Mouse (Mus musculus) heart, postnatal 14 days (tissue): ENCODE measurements around the gene Tnk2. TPM values are rescaled to one million over a fixed set of nuclear protein-coding genes. Genes with fewer than 3 reads are reported as not detected.

ENCODE experiments used
- DNase-seq, 2 experiments: peaks; one replicate each; pipeline ENCODE4 v3.0.0; 2021 to 2022
- intact Hi-C: fragments of 180-260 bp; cut with DNase I; formaldehyde crosslinking; loops from one replicate; pipeline ENCODE4 v1.15.1; 2025
- total RNA-seq, 2 experiments: library from RNA; stranded (reverse); gene quantifications; 2 replicates each; pipeline ENCODE4 v1.2.3; 2021

The Tnk2 gene
- total RNA-seq, 2 experiments from 2014 or later = 24.1 to 26.7 TPM

DNA sequence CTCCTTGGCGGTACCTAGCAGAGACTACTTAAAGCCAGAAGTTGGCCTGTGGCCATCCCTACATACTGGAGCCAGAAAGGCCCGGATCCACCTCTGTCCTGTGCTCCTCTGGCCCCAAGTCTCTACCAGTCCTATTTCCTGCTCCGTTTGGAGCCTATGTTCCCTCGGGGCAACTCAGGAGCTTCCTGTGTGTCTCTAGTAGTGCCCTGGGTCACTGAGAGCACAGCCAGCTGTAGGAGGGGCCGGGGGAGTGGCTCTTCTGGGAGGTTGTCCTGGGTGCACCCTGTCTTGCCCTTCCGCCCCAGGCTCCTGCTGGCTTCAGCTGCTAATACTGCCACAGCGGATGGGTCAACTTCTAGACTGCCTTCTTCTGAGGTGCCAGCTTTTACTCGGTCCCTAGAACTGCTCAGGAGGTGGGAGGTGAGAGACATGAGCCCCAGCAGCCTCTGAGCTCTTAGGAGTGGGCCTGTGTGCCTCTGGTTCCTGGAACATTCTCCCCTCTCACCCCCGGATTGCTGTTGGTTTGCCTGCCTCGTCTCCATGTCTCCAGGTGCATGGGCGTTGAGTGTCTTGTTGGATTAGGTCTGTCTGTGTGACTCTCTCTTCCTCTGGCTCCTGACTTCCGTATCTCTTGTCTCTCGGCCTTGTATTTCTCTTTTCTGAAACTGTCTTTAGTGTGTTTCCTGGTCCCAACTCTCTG lies 29.3 kb downstream of the Tnk2 start:
- DNase-seq = peak in 1 of 2 experiments; percentile 34
- intact Hi-C loops = no loop called here

GRCm38 (mm10) chr16:32674121-32674740 lies 30.6 kb downstream of the Tnk2 start:
- DNase-seq = no peak
- intact Hi-C loops = no loop called here

DNA sequence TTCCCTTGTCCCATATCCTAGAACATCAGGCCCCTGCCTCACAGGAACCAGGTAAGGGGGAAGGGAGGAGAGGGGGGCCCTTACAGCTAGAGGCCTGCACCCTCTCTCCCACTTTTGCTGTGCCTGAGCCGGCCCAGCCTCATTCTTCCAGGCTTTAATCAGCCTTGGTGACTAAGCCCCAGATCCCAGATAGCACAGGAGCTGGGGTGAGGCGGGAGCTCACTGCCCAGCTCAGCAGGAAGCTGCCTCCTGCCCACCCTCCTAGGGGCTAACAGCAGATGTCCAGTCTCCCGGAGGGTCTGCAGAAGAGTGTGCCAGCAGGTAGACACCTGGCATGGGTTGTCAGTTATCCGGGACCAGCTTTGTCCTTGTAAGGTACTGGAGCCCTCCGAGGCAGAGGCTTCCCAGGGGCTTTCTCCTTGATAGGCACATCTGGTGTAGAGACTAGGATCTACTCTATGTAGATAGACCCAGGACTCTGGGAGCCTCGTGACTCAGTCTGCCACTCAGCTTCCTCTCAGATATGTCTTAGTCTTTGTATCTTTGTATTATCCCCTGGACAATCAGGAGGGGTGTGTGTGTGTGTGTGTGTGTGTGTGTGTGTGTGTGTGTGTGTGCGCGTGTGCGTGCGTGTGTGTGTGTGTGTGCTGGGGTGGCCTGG lies 33.5 kb downstream of the Tnk2 start:
- intact Hi-C loops = no loop called here
- DNase-seq = no peak

DNA sequence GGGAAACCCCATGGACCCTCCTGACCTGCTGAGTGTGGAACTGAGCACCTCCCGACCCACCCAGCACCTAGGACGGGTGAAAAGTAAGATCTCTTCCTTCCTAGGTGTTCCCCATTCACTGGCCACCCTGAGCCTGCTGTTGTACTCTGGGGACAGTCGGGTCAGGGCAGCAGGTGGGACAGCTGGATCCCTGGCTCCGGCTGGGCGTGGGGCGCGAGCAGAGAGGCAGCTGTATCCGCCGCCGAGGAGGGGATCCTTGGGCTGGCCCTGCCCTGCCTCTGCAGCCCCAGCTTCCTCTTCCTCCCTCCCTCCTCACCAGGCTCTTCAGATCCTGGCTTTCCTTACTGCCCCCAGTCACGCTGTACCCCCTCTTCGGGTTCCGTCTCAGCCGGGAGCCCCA lies 34.2 kb downstream of the Tnk2 start:
- intact Hi-C loops = no loop called here
- DNase-seq = no peak

DNA sequence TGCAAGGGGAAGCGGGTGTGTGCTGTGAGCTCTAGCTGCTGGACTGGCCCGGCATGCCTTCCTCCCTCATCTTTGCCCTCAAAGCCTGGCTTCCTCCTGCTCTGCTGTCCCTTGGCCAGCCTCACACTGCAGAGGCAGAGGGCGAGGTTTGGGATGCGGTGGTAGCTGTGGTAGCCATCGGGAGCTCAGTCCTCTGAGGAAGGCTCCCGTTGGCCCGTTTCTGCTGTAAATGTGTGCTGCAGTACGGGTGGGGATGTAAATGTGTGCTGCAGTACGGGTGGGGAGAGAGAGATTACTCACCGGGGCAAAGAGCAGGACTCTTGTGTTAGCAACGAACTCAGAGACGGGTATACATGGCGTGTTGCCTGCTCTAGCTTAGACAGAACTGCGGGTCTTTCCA lies 35.1 kb downstream of the Tnk2 start:
- DNase-seq = no peak
- intact Hi-C loops = no loop called here

DNA sequence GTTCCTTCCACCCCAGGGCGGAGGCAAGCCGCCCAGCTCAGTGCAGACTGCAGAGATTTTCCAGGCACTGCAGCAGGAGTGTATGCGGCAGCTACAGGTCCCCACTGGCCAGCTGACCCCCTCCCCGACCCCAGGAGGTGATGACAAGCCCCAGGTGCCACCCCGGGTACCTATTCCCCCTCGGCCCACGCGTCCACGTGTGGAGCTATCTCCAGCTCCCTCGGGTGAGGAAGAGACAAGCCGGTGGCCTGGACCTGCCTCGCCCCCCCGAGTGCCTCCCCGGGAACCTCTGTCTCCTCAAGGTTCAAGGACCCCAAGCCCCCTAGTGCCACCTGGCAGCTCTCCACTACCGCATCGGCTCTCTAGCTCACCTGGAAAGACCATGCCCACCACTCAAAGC lies 36.3 kb downstream of the Tnk2 start:
- no peak for DNase-seq
- intact Hi-C loops = no loop called here

DNA sequence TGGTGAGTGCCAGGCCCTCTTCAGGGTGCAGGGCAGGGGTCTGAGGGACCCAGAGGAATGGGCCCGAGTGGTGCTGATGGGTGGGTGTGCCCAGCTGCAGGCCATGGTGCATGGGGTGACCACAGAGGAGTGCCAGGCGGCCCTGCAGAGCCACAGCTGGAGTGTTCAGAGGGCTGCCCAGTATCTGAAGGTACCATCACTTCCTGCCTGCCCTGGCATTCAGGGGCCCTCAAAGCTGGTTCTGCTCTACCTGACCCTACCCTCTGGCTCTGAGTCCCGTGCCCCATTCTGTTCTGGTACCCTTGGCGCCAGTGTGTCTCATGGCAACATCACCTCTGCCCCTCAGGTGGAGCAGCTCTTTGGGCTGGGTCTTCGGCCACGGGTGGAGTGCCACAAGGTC lies 37.1 kb downstream of the Tnk2 start:
- intact Hi-C loops = no loop called here
- DNase-seq = no peak

- peak; percentile 78 to 91 for DNase-seq
- intact Hi-C loops = loop anchor here (1.0 to 2.0 kb wide), 3 partner anchors 23 to 175 kb away; no protein-coding TSS in a partner anchor
These were observed 38.5 kb downstream of the Tnk2 start for GRCm38 (mm10) chr16:32682194-32682593.

DNA sequence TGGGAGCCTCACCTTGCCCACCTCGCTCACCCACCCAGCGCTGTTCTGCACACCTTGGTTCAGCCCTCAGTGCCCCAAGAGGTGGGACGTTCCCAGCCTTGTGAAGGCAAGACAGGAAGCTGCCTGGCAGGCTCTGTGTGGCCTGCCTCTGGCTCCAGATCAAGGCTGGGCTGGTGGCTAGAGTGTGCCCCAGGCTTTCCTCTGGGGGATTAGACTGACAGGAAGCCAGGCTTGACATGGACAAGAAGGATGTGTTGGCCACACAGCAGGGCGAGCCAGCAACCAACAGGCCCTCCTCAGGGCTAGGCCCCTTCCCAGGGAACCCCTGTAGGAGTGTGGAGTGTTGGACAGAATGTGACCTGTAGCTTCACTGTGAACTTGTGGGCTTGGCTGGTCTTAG lies 39.2 kb downstream of the Tnk2 start:
- intact Hi-C loops = loop anchor here (1.0 to 2.0 kb wide), 3 partner anchors 24 to 176 kb away; no protein-coding TSS in a partner anchor
- DNase-seq = no peak

GRCm38 (mm10) chr16:32683343-32683742 lies 39.7 kb downstream of the Tnk2 start:
- intact Hi-C loops = loop anchor here (2.0 kb wide), 2 partner anchors 45 to 177 kb away; no protein-coding TSS in a partner anchor
- peak in 1 of 2 experiments; percentile 67 for DNase-seq

DNA sequence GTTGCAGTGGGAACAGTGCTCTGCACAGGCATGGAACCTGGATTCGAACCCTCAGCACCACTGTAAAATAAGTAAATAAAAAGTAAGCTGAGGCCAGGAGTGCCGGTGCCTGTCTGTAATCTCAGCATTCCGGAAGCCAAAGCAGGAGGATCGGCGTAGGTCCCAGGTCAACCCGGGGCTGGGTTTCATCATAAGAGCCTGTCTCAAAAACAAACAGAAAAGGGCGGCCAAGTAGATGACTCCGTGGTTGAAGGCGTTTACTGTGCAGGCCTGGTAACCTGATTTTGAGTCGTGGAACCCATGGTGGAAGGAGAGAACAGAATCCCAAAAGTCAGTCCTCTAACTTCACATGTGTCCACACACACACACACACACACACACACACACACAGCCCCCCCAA lies 41.7 kb downstream of the Tnk2 start:
- intact Hi-C loops = no loop called here
- no peak for DNase-seq

GRCm38 (mm10) chr16:32685998-32686397 lies 42.3 kb downstream of the Tnk2 start:
- intact Hi-C loops = no loop called here
- DNase-seq = no peak

- no peak for DNase-seq
- intact Hi-C loops = no loop called here
These were observed 43.5 kb downstream of the Tnk2 start for GRCm38 (mm10) chr16:32687221-32687620.

DNA sequence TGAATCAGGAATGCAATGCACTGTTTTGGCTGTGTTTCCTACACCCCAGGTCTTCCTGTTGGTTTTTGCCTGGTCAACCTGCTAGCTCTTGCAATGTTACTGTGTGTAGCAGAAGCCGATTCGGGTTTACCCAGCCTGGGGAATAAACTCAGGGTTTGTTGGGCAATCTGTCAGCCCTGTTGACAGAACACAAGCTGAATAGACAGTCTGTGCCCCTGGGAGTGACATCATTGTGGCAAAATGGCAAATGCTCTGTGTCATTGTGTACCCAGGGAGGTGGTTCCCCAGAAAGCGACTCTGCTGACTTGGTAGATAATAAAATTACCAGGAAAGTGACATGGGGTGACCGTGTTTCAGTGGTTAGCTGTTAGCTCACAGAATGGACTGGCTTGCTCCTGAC lies 45.1 kb downstream of the Tnk2 start:
- no peak for DNase-seq
- intact Hi-C loops = no loop called here

DNA sequence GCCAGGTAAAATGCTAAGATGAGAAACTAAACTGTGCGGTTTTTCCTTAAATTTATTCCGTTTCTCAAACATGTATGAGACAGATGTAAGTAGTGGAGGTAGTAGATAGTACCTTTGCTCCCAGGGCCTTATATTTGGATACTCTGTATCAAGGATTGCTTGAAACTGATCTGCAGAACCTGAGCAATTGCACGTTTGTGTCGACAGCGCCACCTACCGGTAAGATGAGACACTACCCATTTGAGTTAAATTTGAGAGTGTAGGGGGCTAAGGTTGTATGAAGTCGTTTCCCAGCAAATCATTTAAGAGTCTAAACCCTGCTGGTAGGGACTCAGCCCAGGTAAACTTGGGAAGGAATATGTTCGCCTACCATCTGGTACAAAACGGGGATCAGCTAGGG lies 45.8 kb downstream of the Tnk2 start:
- peak; percentile 67 to 84 for DNase-seq
- intact Hi-C loops = no loop called here

DNA sequence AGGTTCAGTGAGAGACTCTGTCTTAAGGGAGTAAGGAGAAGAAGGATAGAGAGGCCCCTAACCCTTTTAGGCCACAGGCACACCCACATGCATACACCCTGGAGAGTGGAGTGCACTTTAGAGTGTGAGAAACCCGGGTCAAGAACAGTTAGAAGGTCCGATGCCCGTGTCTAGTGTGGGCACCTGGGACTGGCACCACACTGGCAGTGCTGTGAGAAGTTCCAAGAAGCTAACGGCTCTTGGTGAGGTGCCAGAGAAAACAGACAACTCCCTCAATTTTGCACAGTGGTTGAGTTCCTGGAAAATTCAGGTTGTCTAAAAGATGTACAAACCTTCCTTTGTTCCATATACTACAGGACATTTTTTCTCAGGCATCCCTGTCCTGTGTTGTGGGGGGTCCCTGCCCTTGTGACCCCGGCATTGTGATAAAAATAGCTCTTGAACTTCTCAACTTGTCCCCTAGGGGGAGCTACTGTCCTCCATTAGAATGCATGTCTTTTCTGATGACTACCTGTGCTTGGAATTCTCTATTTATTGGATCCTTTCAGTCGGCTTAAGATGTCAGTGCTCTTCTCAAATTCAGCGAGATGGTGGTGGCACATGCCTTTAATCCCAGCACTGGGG lies 53.3 kb downstream of the Tnk2 start:
- DNase-seq = peak in 1 of 2 experiments; percentile 54
- intact Hi-C loops = loop anchor here (5.0 kb wide), 1 partner anchor 105 kb away; no protein-coding TSS in a partner anchor

DNA sequence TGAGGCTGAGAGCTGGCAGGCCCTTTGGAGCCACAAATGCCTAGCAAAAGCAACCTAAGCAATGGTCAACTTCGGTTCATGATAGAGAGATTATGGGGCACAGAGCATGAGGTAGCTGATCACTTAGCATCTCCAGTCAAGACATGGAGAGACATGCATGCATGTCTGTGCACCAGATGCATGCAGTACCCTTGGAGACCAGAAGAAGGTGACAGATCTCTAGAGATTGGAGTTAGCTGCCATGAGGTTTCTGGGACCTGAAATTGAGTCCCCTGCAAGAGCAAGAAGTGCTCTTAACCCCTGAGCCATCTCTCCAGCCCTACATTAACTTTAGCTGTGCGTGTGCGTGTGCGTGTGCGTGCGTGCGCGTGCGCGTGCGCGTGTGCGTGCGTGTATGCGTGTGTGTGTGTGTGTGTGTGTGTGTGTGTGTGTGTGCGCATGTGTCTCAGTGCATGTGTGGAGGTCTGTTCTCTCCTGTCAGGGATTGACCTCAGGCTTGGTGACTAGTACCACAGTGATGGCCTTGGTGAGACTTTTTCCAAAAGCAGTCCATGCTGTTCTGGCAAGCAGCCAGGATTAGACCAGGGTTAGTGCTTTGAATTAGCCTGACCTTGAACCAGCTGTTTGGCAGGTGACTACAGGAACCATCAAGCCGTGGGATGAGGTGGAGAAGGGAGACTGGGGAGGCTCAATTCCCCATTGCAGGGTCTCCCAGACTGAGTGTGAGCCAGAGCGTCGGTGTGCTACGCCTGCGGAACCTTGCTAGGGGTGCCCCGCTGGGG lies 54.2 kb downstream of the Tnk2 start:
- intact Hi-C loops = loop anchor here (5.0 kb wide), 1 partner anchor 104 kb away; no protein-coding TSS in a partner anchor
- no peak for DNase-seq

DNA sequence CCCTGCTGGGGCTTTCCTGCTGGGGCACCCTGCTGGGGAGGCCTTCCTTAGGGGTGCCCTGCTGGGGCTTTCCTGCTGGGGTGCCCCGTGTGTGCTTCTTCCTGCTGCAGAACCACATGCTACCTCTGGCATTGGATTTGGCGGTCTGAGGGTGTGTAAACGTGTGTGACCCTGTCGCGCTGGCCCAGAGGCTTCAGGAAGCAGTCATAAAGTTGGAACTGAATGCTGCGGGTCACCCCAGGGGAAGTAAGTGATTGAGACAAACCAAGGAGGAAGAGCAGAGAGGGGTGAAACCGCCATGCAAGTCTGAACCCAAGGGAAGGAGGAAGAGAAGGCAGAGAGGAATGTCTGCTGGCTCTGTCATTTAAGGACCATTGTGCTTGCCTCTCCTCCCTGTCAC lies 54.9 kb downstream of the Tnk2 start:
- intact Hi-C loops = loop anchor here (5.0 kb wide), 1 partner anchor 104 kb away; no protein-coding TSS in a partner anchor
- DNase-seq = no peak

- intact Hi-C loops = loop anchor here (10.0 kb wide), 1 partner anchor 181 kb away; no protein-coding TSS in a partner anchor
- DNase-seq = no peak
These were observed 59.7 kb downstream of the Tnk2 start for GRCm38 (mm10) chr16:32703312-32703912.

DNA sequence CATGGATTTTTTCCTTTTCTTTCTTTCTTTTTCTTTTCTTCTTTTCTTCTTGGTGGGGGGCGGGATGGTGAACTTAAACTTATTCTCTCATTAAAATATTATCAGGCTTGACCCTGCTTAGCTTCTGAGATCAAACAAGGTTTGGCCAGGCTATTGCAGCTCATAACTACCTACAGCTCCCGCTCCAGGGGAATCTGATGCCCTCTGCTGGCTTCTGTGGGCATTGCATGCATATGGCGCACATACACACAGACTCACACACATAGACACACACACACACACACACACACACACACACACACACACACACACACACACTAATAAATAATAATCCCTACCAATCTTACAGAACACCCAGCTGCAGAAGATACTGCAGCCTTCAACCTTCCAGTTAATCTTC lies 61.9 kb downstream of the Tnk2 start:
- no peak for DNase-seq
- intact Hi-C loops = loop anchor here (10.0 kb wide), 1 partner anchor 179 kb away; no protein-coding TSS in a partner anchor
